Mouse (Mus musculus) bone marrow, adult 2 months (tissue): Measurements from ENCODE around the gene Cacna2d2.
"Not testable (repeated sequence)": the region's sequence is repeated elsewhere in the genome, so short reads cannot be mapped to it uniquely, and the experiment has no call there.

Experiments
- CTCF ChIP-seq: fragments of 200-500 bp; IDR thresholded peaks from 2 replicates; pipeline ENCODE4 v1.5.1; 2011; ENCODE audit warnings: low read length, control low read depth; ENCODE audit not compliant: control insufficient read depth, insufficient read depth
- POLR2A ChIP-seq: fragments of 200-500 bp; IDR thresholded peaks from 2 replicates; pipeline ENCODE4 v1.6.1; 2011; ENCODE audit warnings: low read depth, mild to moderate bottlenecking, control low read depth, low read length, borderline replicate concordance; ENCODE audit not compliant: control insufficient read depth

- TF ChIP-seq CTCF, POLR2A: not testable (repeated sequence)
Observed at GRCm38 (mm10) chr9:107565556-107565955, 166.1 kb downstream of the Cacna2d2 start.
